Mouse (Mus musculus) small intestine, adult 2 months (tissue): ENCODE measurements around the gene Irf2bp1.

ENCODE experiments used
- CTCF ChIP-seq: fragments of 200-500 bp; IDR thresholded peaks from 2 replicates; pipeline ENCODE4 v1.5.1; 2012; ENCODE audit warnings: low read depth, mild to moderate bottlenecking, control low read depth, inconsistent platforms, low read length, moderate library complexity, mixed read lengths; ENCODE audit not compliant: insufficient replicate concordance, insufficient read length; ENCODE audit errors: extremely low read depth
- POLR2A ChIP-seq: fragments of 200-500 bp; IDR thresholded peaks from 2 replicates; pipeline ENCODE4 v1.6.1; 2012; ENCODE audit warnings: low read depth, mild to moderate bottlenecking, control low read depth, inconsistent platforms, low read length, moderate library complexity

DNA sequence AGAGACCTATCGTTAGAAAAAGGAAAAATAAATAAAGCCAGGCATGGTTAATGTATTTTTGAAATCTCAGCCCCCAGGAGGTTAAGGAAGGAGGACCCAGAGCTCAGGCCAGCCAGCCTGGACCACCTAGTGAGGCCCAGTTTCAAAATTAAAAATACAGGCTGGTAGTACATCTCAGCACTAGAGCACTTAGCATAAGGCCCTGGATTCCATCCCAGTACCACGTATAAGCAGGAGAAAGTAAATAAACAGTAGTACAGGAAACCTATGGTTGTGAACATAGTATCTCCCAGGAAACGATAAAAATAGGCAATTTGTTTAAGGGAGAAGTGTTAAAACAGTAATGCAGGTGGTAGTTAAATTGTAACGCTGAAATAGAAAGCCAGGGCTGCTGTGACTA is 1.7 kb upstream of the Irf2bp1 start:
- TF ChIP-seq POLR2A: no peak
- no peak for TF ChIP-seq CTCF
